In genomic region chr3:37676291-37676690, GRCm38 (mm10) we compare ENCODE assay signal across 18 mouse cellular contexts.
"Had no signal": no experiment of that assay in that cellular context is flagged by ENCODE, and none has a peak within 500 bp of the region (broad histone marks: within the 10 kb centered on the region; RNA-seq: fewer than 3 reads in every experiment).

No protein-coding gene starts in this region.

- H3K27ac ChIP-seq: liver, embryonic 13.5 days; liver, embryonic 15.5 days; lung, embryonic 15.5 days; macrophage; midbrain, embryonic 13.5 days; midbrain, embryonic 15.5 days; neural tube, embryonic 12.5 days; stomach, embryonic 15.5 days; stomach, postnatal 0 days had no signal

- ATAC-seq: liver, postnatal 0 days; lung, postnatal 0 days; midbrain, embryonic 13.5 days; midbrain, embryonic 15.5 days had no signal

- H3K9me3 ChIP-seq: liver, embryonic 13.5 days; liver, embryonic 15.5 days; lung, embryonic 15.5 days; megakaryocyte, embryonic 14.5 days; midbrain, embryonic 13.5 days; midbrain, embryonic 15.5 days; neural tube, embryonic 12.5 days; stomach, embryonic 15.5 days had no signal

- H3K4me1 ChIP-seq: liver, embryonic 15.5 days had no signal

- H3K9ac ChIP-seq: liver, embryonic 13.5 days; liver, embryonic 15.5 days; liver, postnatal 0 days; lung, embryonic 15.5 days; midbrain, embryonic 13.5 days; midbrain, embryonic 15.5 days; neural tube, embryonic 12.5 days; stomach, embryonic 15.5 days had no signal

- H3K36me3 ChIP-seq: liver, embryonic 13.5 days; liver, embryonic 15.5 days; lung, embryonic 15.5 days; midbrain, embryonic 13.5 days; midbrain, embryonic 15.5 days; neural tube, embryonic 12.5 days; stomach, embryonic 15.5 days had no signal

- DNase-seq: liver, embryonic 13.5 days; liver, postnatal 0 days; lung, postnatal 14 days; lung, postnatal 36 days; right cerebral cortex, postnatal 14 days; thymus, adult 2 months; thymus, postnatal 25 days; thymus, postnatal 4 days had no signal

- H3K27me3 ChIP-seq: stomach, embryonic 15.5 days had no signal

- H3K4me2 ChIP-seq: liver, embryonic 13.5 days; liver, embryonic 15.5 days; lung, embryonic 15.5 days; midbrain, embryonic 13.5 days; midbrain, embryonic 15.5 days; neural tube, embryonic 12.5 days; stomach, embryonic 15.5 days had no signal

- H3K4me3 ChIP-seq: liver, embryonic 13.5 days; liver, embryonic 15.5 days; lung, embryonic 15.5 days; megakaryocyte, embryonic 14.5 days; midbrain, embryonic 13.5 days; midbrain, embryonic 15.5 days; neural tube, embryonic 12.5 days; stomach, embryonic 15.5 days had no signal
